23 mouse cellular contexts compared by ENCODE assay signal in genomic region chr16:75381191-75381590, GRCm38 (mm10).
DNase-seq lines count a peak whose midpoint lies in the region; ATAC-seq and TF ChIP-seq lines count a peak whose summit lies in the region.
"Had no signal": no experiment of that assay in that cellular context is flagged by ENCODE, and none has a peak within 500 bp of the region (broad histone marks: within the 10 kb centered on the region; RNA-seq: fewer than 3 reads in every experiment).

No protein-coding gene starts in this region.

- 48% methylated on average over 1 of the region's 1 CpGs for WGBS in lung, embryonic 14.5 days

- H3K4me2 ChIP-seq in lung, embryonic 14.5 days = no peak overlapping the region
- H3K4me2 ChIP-seq: embryonic facial prominence, embryonic 13.5 days; forebrain, embryonic 12.5 days; hindbrain, embryonic 15.5 days; midbrain, embryonic 13.5 days had no signal

- DNase-seq in embryo, embryonic 11 days = peak; percentile 1
- no peak for DNase-seq in embryo, embryonic 9.5 days (ENCODE audit: extremely low spot score)
- DNase-seq in lung, embryonic 14.5 days = no peak
- no peak for DNase-seq in lung, postnatal 14 days
- DNase-seq in brain, embryonic 14.5 days (ENCODE audit: low read depth) = no peak
- DNase-seq in retina, postnatal 1 day = peak; percentile 6
- DNase-seq in frontal cortex, postnatal 25 days (ENCODE audit: low spot score in 2 of 2) = no peak
- DNase-seq in cerebellum, adult 11 months = no peak
- DNase-seq: adrenal gland, postnatal 14 days; gastrocnemius, adult 2 months; heart, postnatal 4 days; right cerebral cortex, postnatal 14 days had no signal

- H3K4me1 ChIP-seq in lung, embryonic 14.5 days (ENCODE audit: insufficient read depth) = no peaks in the 10 kb centered on the region
- H3K4me1 ChIP-seq: embryonic facial prominence, embryonic 13.5 days; forebrain, embryonic 12.5 days; hindbrain, embryonic 15.5 days; midbrain, embryonic 13.5 days had no signal

- ATAC-seq in lung, embryonic 14.5 days (ENCODE audit: insufficient read depth) = no peak
- ATAC-seq: activated CD4-positive, CD25-positive, alpha-beta regulatory T cell, adult 4 months; intestine, embryonic 16.5 days; lung, postnatal 0 days; midbrain, embryonic 13.5 days; Patski had no signal

- no peaks in the 10 kb centered on the region for H3K9me3 ChIP-seq in lung, embryonic 14.5 days (ENCODE audit: low read depth, low read length)
- H3K9me3 ChIP-seq: embryonic facial prominence, embryonic 13.5 days; forebrain, embryonic 12.5 days; hindbrain, embryonic 15.5 days; midbrain, embryonic 13.5 days had no signal

- no peaks in the 10 kb centered on the region for H3K27me3 ChIP-seq in lung, embryonic 14.5 days (ENCODE audit: insufficient read depth, low read length)
- H3K27me3 ChIP-seq: embryonic facial prominence, embryonic 13.5 days; forebrain, embryonic 12.5 days; hindbrain, embryonic 15.5 days; midbrain, embryonic 13.5 days; Patski had no signal

- H3K36me3 ChIP-seq in lung, embryonic 14.5 days (ENCODE audit: insufficient read depth) = no peaks in the 10 kb centered on the region
- H3K36me3 ChIP-seq: embryonic facial prominence, embryonic 13.5 days; forebrain, embryonic 12.5 days; hindbrain, embryonic 15.5 days; midbrain, embryonic 13.5 days had no signal

- no peak overlapping the region for H3K4me3 ChIP-seq in lung, embryonic 14.5 days (ENCODE audit: low read depth, low read length)
- H3K4me3 ChIP-seq: embryonic facial prominence, embryonic 13.5 days; erythroblast, embryonic 14.5 days; forebrain, embryonic 12.5 days; gastrocnemius, adult 2 months; hindbrain, embryonic 15.5 days; midbrain, embryonic 13.5 days; myocyte had no signal

- no peak overlapping the region for H3K27ac ChIP-seq in lung, embryonic 14.5 days (ENCODE audit: low read depth)
- H3K27ac ChIP-seq: embryonic facial prominence, embryonic 13.5 days; forebrain, embryonic 12.5 days; gastrocnemius, adult 2 months; hindbrain, embryonic 15.5 days; midbrain, embryonic 13.5 days; stomach, postnatal 0 days had no signal

- TF ChIP-seq CTCF in lung, embryonic 14.5 days (IDR thresholded peaks at IDR 0.05; ENCODE audit: low read depth) = peak; percentile 14; the same call in 1 of the 2 replicates
- TF ChIP-seq CTCF in brain, embryonic 14.5 days (IDR thresholded peaks at IDR 0.05; ENCODE audit: borderline replicate concordance, extremely low read depth, insufficient read depth, insufficient read length) = peak; percentile 20; the same call in 1 of the 2 replicates

- H3K9ac ChIP-seq in lung, embryonic 14.5 days = no peak overlapping the region
- H3K9ac ChIP-seq: embryonic facial prominence, embryonic 13.5 days; forebrain, embryonic 12.5 days; hindbrain, embryonic 15.5 days; midbrain, embryonic 13.5 days had no signal

- TF ChIP-seq POLR2A in brain, embryonic 14.5 days (IDR thresholded peaks at IDR 0.05; ENCODE audit: borderline replicate concordance, extremely low read depth, insufficient read depth, insufficient read length, poor library complexity, severe bottlenecking) = no peak

Comparison
In these comparisons a context has a peak if more than half of its experiments do, and no peak if none do; other contexts are left out.
1. DNase-seq: peak in embryo, embryonic 11 days (single experiment) and retina, postnatal 1 day (single experiment); none in embryo, embryonic 9.5 days (single experiment), lung, embryonic 14.5 days (single experiment), lung, postnatal 14 days (single experiment), brain, embryonic 14.5 days (single experiment), frontal cortex, postnatal 25 days (0 of 2) and cerebellum, adult 11 months (single experiment).